Mouse (Mus musculus): ENCODE measurements around the gene Mpdz. TPM values are rescaled to one million over a fixed set of nuclear protein-coding genes. Genes with fewer than 3 reads are reported as not detected.

The Mpdz gene
- total RNA-seq, 2 experiments from 2014 or later: 40.4 to 46.7 TPM

DNA sequence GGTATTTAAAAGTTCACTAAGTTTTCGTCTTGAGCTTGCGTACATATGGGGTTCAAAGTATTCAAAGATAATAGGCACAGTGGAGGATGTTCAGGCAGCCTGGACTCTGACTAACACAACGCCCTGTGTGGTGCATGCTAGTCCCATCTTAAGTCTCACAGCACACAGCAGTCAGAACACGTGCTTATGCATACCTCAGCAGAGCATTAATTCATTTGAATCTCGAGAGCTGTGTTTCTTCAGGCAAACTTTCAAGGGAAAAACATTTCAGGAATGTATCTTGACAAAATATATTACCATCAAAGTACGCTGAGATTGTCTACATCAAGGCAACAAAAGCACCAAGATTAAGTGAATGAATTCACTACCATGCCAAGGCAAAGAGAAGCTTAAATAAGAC lies 45.7 kb downstream of the Mpdz start:
- intact Hi-C loops (cut with DNase I): no loop called here
- no peak for DNase-seq

DNA sequence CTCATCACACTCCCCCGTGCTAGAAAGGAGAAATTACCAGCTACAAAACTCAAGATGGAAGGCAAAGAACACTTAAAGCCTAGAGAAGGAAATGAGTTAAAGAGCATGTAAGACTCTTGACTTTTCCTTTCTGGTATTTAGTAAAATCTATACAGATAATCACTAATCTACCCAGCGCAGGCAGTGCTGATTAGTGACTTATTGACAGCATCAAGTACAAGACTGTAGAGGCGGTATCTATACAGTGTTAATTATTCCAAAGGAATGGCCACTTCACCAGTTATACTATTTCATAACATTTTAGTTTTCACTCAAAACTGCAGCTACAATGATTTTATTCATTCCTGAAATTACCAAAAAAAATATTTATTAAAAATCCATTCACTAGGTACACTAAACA lies 49.7 kb downstream of the Mpdz start:
- DNase-seq: no peak

DNA sequence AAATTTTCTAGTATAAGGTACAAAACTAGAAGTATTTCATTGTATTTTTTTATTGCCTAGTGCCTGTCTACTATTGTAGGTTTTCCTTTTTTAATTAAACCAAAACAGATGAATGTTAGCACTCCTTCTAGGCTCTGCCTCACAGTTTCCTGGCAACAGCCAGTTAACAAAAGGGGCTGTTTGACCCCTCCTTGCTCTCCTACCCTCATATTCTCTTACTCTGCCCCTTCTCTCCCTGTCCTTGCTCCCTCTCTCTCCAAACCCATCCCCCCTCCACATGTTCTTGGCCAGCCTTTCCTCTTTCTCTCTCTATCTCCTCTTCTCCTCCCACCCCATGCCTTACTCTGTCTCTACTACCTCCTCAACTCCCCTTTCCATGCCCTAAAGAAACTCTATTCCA lies 53.4 kb downstream of the Mpdz start:
- no peak for DNase-seq
- intact Hi-C loops (cut with DNase I): no loop called here

More for the DNA sequence above, 49.7 kb downstream of the Mpdz start:
- intact Hi-C loops (cut with DNase I): no loop called here

DNA sequence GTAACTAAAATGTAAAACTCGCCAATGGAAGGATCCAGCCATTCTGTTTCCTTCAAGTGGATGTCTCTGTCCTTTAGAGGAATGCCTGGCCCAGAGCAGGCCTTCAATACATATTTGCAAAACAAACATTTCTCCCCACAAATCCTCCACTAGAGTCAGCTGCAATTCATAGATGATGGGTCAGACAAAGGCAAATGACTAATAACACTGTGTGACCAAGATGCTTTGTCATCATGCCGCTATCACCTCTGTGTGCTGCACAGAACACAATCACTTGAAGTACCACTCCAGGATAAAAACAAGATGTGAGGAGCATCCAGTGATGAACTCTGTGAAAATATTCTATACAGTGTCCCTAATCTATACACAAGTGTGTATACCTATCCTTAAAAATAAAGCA lies 55.0 kb downstream of the Mpdz start:
- intact Hi-C loops (cut with DNase I): no loop called here
- no peak for DNase-seq

DNA sequence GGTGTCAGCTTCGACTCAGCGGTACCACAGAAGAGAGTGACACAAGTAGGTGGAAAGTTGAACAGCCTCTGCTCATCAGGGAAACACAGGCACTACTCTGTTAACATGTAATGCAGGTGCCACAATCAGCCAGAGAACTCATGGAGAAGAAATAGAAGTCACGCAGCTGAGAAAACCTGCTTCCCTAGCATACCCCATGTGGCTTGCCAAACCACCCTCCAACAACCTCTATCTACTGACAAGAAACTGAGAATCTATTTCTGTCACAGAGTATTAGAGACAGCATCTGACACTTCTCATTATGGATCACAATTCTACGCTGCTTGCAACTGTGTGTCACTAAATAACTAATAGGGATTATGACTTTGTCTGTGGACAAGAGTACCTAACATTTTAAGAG lies 70.3 kb downstream of the Mpdz start:
- DNase-seq: peak; percentile 18 to 25
- intact Hi-C loops (cut with DNase I): loop anchor here (5.0 to 10.0 kb wide), 3 partner anchors 100 to 1242 kb away; no protein-coding TSS in a partner anchor

DNA sequence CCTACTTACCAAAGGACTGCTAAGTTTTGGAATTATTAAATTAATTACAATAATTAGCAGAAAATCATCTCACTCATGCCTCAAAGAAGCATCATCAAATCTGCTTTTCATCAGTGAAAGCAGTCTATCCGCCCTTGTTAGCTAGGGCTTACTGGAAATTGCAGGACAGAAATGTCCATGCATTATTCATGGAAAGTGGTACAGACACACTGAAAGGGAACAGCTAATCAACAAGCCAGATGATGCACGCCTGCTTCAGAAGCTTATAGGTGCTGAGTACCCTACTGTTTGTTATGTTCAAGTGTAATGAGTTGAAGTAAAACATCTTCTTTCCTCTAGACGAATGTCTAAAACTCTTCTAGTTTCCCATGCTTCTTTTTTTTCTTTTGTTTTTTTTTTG lies 91.2 kb downstream of the Mpdz start:
- intact Hi-C loops (cut with DNase I): no loop called here
- no peak for DNase-seq

DNA sequence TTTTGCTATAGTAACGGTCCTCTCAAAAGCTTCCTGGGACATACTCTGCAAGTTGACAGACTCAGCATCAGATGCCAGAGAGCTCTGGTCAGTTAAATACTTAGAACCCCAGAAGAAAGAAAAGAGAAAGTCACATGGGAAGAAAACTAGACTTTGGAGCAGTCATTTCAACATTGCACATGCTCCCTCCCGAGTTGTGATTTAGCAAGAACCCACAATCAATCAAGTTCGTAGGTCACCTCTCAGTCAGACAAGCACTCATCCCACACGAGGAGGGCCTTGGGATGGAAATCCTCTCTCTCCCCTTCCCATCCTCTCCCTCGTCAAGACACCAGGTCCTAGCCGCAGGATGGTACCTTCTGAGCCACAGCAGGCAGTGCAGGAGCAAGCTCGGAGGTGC lies 94.0 kb downstream of the Mpdz start:
- intact Hi-C loops (cut with DNase I): no loop called here
- no peak for DNase-seq

DNA sequence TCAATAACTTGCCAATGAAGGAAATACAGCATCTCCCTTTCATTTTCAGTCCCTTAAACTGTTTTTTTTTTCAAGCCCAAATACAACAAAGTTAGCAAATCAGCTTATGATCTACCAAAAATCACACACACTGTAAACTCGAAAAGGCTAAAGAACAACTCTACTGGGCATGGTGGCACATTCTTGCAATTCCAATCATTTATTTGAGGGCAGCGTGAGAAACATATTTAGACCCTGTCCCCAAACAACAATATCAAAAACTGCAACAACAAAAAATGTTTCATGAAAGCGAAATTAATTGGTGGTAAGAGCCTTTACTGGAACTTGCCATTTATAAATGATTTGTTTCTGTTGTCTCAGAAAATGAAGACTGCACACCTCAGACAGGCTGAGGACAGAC lies 97.5 kb downstream of the Mpdz start:
- intact Hi-C loops (cut with DNase I): no loop called here
- no peak for DNase-seq

DNA sequence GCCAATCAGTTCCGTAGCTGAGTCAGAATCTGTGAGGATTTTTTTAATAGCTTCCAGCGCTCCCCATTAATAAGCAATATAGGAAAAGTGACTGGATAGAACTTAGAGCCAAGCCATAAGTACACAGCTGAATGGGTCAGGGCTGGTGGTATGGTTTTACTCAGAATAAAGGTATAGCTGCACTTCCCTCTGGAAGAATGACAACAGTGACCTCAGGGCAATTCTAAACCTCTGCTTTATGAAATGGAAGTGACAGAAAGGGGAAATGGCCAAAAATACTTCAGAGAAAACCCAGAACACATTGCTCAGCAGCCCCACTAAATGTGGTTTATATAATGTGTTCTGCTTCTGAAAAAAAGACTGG lies 109.0 kb downstream of the Mpdz start:
- intact Hi-C loops (cut with DNase I): no loop called here
- no peak for DNase-seq

DNA sequence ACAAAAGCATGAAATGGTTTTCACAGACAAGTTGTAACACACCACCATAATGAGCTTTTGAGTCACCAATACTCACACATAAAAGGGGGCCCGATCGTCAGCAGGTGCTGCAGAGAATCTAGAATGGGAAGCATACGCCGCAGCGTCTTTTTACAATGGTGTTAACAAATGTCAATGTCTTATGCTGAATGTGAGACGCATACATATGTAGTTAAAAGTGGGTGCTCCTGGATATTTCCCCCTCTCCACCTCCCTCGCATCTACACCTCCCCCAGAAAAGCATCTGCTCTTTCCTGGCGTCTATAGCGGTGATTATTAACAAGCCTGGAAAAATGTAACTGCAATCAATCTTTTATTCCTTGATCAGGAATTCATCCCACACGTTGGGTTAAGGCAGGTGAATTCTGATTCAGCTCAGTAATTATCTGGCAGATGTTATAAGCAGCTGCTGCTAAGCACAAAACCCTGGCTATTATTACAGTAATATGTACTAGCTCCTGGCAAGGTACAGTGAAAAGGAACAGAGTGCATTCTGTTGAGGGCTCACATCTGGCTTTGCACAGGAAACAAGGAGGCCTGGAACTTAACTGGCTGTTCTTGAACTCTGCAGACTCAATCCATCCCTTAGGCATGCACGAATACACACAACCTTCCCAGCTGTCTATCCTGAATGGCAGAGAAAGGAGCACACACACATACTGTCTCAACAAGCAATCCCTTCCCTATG lies 109.6 kb downstream of the Mpdz start:
- intact Hi-C loops (cut with DNase I): no loop called here

DNA sequence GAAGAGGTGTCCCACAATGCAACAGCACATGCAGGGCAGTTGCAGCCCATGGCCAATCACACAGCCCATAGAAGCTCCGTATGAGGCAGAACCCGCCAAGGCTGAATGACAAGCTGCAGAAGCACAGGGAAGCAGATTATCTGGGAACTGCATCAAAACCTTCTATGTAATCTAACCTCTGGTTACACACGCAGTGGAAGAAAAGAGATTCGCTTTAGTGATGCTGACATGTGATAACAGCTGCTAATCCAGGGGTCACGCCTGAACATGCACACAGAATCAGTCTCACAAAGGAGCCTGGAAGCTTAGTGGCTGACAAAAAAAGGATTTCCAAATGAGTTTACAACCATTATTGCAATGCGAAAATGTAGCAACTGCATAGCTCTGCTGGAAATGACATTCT lies 110.2 kb downstream of the Mpdz start:
- intact Hi-C loops (cut with DNase I): no loop called here
- DNase-seq: no peak

More for the DNA sequence above, 109.6 kb downstream of the Mpdz start:
- peak in 1 of 2 experiments; percentile 12 for DNase-seq

DNA sequence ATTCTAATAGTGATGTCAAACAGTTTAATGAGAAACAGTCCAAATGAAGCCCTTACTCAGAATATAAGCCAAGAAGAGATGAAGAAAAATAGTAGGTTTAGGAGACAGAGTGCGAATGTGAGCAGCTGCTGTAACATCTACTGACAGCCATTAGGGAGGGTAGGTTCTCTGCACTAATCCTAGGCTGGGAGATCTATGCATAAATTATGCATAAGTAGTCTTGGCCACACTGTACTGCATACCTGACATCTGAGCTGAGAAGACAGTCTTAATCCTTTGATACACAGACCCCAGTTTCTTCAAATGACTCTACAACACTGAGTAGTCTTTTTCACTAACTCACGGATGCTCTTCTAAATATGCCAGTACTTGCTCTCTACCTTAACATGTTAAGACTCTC lies 114.9 kb downstream of the Mpdz start:
- no peak for DNase-seq
- intact Hi-C loops (cut with DNase I): no loop called here

DNA sequence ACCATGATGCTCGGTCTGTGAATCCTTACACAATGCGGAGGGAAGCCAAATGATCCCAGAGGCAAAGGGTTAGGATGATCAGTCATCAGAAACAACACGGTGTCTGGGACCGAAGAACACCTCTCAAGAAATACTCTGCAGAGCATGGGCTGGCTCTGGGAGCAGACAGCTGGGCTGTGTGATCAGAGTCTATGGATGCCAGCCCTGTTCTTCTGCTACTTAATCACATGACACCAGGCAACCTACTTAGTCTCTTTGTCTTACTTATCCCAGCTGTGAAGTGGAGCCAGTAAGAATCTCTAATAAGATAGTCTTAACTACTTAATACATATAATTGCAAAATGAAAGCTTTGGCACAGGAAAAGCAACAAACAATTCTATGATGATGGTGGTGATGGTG lies 118.8 kb downstream of the Mpdz start:
- DNase-seq: no peak
- intact Hi-C loops (cut with DNase I): no loop called here

DNA sequence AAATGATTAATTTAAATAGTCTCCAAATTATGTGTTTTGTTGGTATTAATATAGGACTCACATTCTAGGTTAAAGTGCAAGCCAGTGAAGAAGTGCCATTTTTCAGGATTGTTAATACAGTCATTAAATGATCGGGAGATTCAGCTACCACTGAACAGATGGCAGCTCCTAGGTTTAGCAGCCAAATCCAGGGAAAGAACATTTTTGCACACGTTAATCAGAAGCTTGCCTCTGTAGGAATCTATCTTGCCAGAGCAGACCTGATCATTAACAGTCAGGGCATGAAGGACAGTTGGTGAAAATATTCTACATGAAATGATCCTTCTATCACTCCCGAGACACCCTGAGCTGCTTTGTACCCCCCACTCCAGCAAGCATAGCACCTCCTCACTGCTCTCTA lies 120.4 kb downstream of the Mpdz start:
- no peak for DNase-seq
- intact Hi-C loops (cut with DNase I): no loop called here

DNA sequence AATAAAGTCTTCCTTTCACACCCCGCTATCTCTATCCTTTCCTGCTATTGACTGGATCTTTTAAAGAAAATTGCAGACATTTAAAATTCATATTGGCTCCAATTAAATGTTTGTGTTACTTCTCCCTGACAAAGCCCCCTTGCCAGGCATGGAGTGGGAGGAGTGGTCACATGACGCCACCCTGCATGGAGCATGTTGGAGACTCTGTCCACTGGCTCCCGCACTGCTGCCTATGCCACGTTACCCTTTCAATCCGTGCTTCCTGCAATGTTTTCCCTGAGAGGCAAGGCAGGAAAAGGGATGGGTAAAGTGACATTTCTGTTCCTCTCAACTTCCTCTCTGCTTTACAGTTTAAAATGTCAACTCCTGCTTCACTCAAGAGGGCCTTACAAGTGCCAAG lies 128.0 kb downstream of the Mpdz start:
- intact Hi-C loops (cut with DNase I): loop anchor here (5.0 kb wide), 1 partner anchor 137 kb away; no protein-coding TSS in a partner anchor
- no peak for DNase-seq

DNA sequence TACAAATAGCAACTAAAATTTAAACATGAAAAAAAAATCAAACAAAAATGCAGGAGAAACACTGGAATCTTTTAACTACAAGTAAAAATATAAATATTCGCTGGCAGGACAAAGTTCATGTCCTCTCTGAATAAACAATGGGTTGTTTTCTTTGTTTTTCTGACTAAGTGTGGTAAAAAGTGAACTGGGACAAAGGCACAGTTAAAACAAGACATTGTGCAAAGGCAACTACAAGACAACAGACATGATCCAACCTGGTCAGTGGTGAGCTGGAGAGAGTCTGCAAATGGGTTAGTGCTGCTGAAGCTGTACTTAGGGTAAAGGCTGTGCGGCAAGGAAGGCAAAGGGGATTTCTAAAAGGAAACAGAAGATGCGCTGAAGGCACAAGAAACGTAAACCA lies 129.4 kb downstream of the Mpdz start:
- no peak for DNase-seq
- intact Hi-C loops (cut with DNase I): loop anchor here (5.0 kb wide), 1 partner anchor 136 kb away; no protein-coding TSS in a partner anchor

DNA sequence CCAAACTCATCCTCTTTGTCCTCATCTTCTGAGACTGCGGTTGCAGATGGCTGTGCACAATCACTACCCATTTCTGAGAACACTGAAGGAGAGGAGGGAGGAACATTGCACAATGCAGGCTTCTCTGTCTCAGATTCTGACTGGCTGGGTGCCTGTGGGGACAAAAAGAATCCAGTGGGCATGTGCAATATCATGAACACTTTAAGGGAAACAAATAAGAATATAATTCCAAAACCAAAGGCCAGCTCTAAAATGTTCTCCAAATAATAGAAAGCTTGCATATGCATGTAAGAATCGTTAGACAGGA lies 132.5 kb downstream of the Mpdz start:
- intact Hi-C loops (cut with DNase I): loop anchor here (5.0 kb wide), 1 partner anchor 133 kb away; no protein-coding TSS in a partner anchor
- DNase-seq: peak; percentile 21 to 24

DNA sequence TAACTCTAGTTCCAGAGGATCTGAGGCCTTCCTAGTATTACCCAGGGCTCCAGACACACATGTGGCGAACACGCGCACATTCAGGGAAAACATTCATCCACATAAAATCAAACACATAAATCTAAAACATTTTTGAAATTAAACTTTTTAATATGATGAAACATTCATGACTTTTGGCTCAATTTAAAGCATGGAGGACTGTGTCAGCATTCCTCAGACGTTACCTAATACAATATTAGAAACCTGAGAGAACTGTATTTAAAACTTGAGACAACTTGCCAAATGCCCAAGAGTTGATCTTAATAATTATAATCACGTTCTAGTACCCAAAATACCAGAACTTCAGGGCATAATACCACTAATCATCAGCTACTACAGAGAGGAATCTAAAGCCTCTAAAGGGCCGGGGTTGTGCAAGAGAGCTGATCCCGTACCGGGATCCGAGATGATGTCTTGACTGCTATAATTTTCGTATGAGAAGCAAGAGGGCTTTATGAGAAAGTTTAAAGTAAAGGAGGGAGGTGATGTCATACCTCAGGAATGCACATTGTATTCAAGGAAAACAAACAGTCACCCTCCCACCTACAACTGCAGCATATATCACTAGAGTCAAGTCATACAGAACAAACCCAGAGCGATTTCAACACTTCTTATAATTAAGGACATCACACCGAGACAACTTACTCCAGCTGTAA lies 133.0 kb downstream of the Mpdz start:
- intact Hi-C loops (cut with DNase I): loop anchor here (5.0 kb wide), 1 partner anchor 132 kb away; no protein-coding TSS in a partner anchor
- no peak for DNase-seq

DNA sequence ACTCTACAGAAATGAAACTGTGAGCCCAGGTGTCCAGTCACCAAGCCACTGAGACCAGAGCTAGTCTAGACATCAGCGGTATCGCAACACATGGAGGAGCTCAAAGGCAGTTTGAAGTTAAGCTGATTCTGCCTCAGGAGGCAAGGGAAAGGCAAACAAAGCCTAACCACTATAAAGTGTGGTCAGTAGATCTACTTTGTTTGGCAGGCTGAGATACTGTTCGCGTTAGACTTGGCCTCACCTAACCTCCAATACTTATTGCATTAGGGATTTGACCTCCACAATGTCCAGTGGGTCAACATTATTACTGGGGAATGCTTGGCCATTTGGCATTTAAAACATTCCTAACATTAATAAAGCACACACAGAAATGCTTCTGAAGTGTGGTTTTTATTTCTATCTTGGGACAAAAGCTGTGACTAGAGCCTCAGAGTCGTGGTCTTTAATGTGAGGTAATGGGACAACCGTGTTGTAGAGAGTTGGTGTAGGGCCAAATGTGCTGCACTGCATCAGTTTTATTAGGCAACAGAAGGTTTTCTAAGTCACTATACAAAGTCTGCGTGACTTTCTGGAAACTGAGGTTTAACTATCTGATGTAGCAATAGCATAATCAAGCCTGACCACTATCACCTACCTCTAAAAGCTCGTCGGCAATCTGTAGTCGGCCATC lies 134.9 kb downstream of the Mpdz start:
- intact Hi-C loops (cut with DNase I): no loop called here

DNA sequence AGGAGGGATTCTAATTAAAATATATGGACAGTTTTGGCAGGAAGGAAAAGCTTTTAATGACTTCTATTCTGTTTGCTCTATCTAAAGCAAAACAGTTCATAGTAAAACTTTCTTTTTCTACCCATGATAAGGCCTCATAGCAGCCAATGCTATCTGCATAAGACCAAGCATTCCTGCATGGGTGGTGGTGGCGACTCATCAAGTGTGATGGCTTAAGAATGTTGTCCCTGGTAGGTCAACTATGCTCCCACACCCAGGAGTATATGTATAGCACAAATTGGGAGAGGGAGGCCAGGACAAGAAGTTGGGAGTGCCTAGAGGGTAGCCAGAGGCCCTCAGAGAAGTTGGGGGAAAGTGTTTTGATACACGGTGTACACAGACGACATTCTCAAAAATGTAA lies 140.6 kb downstream of the Mpdz start:
- intact Hi-C loops (cut with DNase I): no loop called here
- DNase-seq: no peak

More for the DNA sequence above, 134.9 kb downstream of the Mpdz start:
- no peak for DNase-seq

DNA sequence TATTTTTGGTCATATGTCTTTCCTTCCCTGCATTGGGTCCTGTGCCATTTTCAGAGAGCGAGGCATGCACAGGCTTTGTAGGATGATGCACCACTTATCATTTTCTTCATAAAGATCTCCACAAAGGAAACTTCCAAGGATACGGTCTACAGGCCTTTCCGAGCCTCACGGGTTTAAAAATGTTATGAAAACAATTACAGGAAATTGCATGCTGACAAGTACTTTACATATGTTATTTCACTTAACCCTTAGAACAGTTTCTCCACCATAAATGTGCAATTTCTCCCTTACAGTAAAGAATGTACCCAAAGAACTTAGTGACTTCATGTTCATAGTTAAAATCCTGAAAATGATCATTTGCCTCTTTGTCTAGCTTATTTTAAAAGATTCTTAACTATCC lies 144.2 kb downstream of the Mpdz start:
- no peak for DNase-seq
- intact Hi-C loops (cut with DNase I): no loop called here

DNA sequence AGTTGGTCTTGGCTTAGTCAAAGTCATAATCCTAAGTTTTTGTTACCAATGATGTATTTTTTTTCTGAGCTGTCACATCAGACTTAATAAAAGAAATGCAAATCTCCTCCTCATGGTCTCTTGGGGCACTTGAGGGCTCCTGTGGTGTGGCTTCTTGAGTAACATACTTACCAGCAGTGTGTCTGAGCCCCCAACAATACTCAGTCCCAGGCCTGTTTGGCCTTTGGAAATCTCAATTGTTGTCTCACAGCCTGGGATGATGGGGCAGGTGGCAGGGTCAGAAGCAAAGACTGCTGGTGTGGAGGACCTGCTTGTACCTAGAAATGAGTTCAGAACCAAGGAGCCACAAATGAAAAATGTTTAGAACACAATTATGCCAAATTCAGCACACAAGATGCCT lies 149.3 kb downstream of the Mpdz start:
- intact Hi-C loops (cut with DNase I): no loop called here
- DNase-seq: no peak

All from heart, postnatal 10 days (tissue).